Mouse (Mus musculus): ENCODE data around the gene Flnb. TPM values are rescaled to one million over a fixed set of nuclear protein-coding genes. Genes with fewer than 3 reads are reported as not detected.

Gene Flnb
- polyA plus RNA-seq, 1 experiment from 2014 or later, result 5.4 TPM

DNA sequence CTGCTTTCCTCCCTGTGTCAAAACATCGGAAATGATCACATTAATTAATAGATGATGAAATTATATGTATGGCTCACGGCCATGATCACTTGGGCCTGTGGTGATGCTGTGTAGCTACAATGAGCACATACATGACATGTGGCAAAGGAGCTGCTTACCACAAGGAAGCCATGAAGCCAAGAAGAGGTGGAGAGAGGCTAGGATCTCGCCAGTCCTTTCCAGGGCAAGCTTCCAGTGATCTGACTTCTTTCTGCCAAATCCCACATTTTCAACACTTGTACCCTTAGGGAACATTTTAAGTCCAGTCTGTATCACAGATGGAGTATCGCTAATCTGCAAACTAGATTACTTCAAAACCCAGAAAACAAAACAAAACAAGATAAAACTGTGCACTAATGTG is 67.1 kb downstream of the Flnb start:
- TF ChIP-seq EP300 (IDR thresholded peaks at IDR 0.05) (no peak), CTCF (IDR thresholded peaks at IDR 0.05) (no peak)
- H3K9me3 ChIP-seq (ENCODE audit: low read length), result no peaks in the 10 kb centered on the region
- DNase-seq (ENCODE audit: low spot score) (no peak), ATAC-seq (no peak)
- H3K36me3 ChIP-seq (ENCODE audit: insufficient read depth, low read length), result no peaks in the 10 kb centered on the region; the same call in 1 of the 2 replicates
- no peak overlapping the region for H3K4me3 ChIP-seq (ENCODE audit: low read depth, low read length)
- no peak overlapping the region for H3K27ac ChIP-seq (ENCODE audit: low read length)
- no peak overlapping the region for H3K9ac ChIP-seq (replicated peaks; ENCODE audit: low read depth)
- H3K27me3 ChIP-seq (replicated peaks; ENCODE audit: insufficient read depth, low read length), result no peaks in the 10 kb centered on the region
- 88% methylated on average over 4 of the region's 4 CpGs for WGBS
- H3K4me2 ChIP-seq (replicated peaks; ENCODE audit: low read depth, low read length), result no peak overlapping the region
- no peaks in the 10 kb centered on the region for H3K4me1 ChIP-seq (ENCODE audit: insufficient read depth, low read depth, low read length)

GRCm38 (mm10) chr14:7885540-7885939 is 67.8 kb downstream of the Flnb start:
- Histone ChIP-seq H3K9me3 (ENCODE audit: low read length) (no peaks in the 10 kb centered on the region), H3K9ac (replicated peaks; ENCODE audit: low read depth) (no peak overlapping the region), H3K27me3 (replicated peaks; ENCODE audit: insufficient read depth, low read length) (no peaks in the 10 kb centered on the region), H3K27ac (ENCODE audit: low read length) (no peak overlapping the region), H3K36me3 (ENCODE audit: insufficient read depth, low read length) (no peaks in the 10 kb centered on the region; the same call in 1 of the 2 replicates), H3K4me3 (ENCODE audit: low read depth, low read length) (no peak overlapping the region), H3K4me2 (replicated peaks; ENCODE audit: low read depth, low read length) (no peak overlapping the region), H3K4me1 (ENCODE audit: insufficient read depth, low read depth, low read length) (no peaks in the 10 kb centered on the region)
- WGBS, result 73% methylated on average over 9 of the region's 9 CpGs
- no peak for ATAC-seq
- DNase-seq (ENCODE audit: low spot score), result no peak
- no peak for TF ChIP-seq CTCF (IDR thresholded peaks at IDR 0.05)
- no peak for TF ChIP-seq EP300 (IDR thresholded peaks at IDR 0.05)

DNA sequence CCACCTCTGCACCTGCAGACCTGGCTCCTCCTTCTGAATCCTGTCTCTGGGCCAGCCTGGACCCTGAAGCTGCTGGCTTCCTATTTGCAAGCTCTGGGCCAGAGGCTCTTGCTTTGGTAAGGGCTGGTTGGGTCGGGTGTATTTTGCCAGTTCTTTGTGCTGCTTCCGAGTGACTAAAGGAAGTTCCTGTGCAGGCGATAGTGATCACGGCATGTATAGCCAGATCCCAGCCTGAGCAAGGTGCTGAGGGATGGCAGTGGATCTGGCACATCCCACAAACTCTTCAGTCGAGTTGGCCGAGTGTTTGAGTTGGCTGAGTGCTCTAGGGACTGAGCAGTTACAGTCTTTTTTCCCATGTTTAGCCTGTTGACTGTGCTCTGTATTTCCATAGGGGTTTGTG is 68.3 kb downstream of the Flnb start:
- Histone ChIP-seq H3K4me3 (ENCODE audit: low read depth, low read length) (no peak overlapping the region), H3K27me3 (replicated peaks; ENCODE audit: insufficient read depth, low read length) (no peaks in the 10 kb centered on the region), H3K27ac (ENCODE audit: low read length) (no peak overlapping the region), H3K4me2 (replicated peaks; ENCODE audit: low read depth, low read length) (no peak overlapping the region), H3K9me3 (ENCODE audit: low read length) (no peaks in the 10 kb centered on the region), H3K36me3 (ENCODE audit: insufficient read depth, low read length) (no peaks in the 10 kb centered on the region; the same call in 1 of the 2 replicates), H3K9ac (replicated peaks; ENCODE audit: low read depth) (no peak overlapping the region), H3K4me1 (ENCODE audit: insufficient read depth, low read depth, low read length) (no peaks in the 10 kb centered on the region)
- WGBS, result 61% methylated on average over 6 of the region's 6 CpGs
- ATAC-seq (peak; percentile 49), DNase-seq (ENCODE audit: low spot score) (no peak)
- TF ChIP-seq CTCF (IDR thresholded peaks at IDR 0.05) (no peak), EP300 (IDR thresholded peaks at IDR 0.05) (no peak)

GRCm38 (mm10) chr14:7887171-7887570 is 69.4 kb downstream of the Flnb start:
- no peak for TF ChIP-seq CTCF (IDR thresholded peaks at IDR 0.05)
- no peak for TF ChIP-seq EP300 (IDR thresholded peaks at IDR 0.05)
- no peak overlapping the region for H3K4me2 ChIP-seq (replicated peaks; ENCODE audit: low read depth, low read length)
- ATAC-seq, result no peak
- no peak overlapping the region for H3K9ac ChIP-seq (replicated peaks; ENCODE audit: low read depth)
- no peaks in the 10 kb centered on the region for H3K9me3 ChIP-seq (ENCODE audit: low read length)
- no peaks in the 10 kb centered on the region for H3K4me1 ChIP-seq (ENCODE audit: insufficient read depth, low read depth, low read length)
- H3K27ac ChIP-seq (ENCODE audit: low read length), result no peak overlapping the region
- WGBS, result 94% methylated on average over 7 of the region's 7 CpGs
- DNase-seq (ENCODE audit: low spot score), result no peak
- H3K4me3 ChIP-seq (ENCODE audit: low read depth, low read length), result no peak overlapping the region
- no peaks in the 10 kb centered on the region; the same call in 1 of the 2 replicates for H3K36me3 ChIP-seq (ENCODE audit: insufficient read depth, low read length)
- no peaks in the 10 kb centered on the region for H3K27me3 ChIP-seq (replicated peaks; ENCODE audit: insufficient read depth, low read length)

DNA sequence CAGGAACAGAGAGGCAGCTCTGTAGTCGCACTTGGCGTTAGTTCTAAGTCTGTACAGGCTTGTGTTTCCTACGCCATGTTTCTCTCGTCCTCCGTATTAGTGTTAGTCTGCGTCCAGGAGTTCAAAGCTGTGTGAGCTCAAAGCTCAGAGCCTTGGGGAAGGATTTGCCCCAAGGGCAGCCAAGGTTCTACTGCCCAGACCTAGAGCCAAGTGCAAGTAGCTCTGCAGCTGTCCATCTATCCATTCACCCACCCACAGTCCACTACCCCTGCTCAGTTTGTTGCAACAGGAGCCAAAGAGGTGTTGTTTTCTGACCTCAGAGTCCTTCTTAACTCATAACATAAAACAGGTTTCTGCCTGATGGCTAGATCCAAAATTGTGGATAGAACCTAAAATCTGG is 70.5 kb downstream of the Flnb start:
- no peak for ATAC-seq
- Histone ChIP-seq H3K36me3 (ENCODE audit: insufficient read depth, low read length) (no peaks in the 10 kb centered on the region; the same call in 1 of the 2 replicates), H3K9me3 (ENCODE audit: low read length) (no peaks in the 10 kb centered on the region), H3K27ac (ENCODE audit: low read length) (no peak overlapping the region), H3K4me2 (replicated peaks; ENCODE audit: low read depth, low read length) (no peak overlapping the region), H3K9ac (replicated peaks; ENCODE audit: low read depth) (no peak overlapping the region), H3K4me3 (ENCODE audit: low read depth, low read length) (no peak overlapping the region), H3K4me1 (ENCODE audit: insufficient read depth, low read depth, low read length) (no peaks in the 10 kb centered on the region), H3K27me3 (replicated peaks; ENCODE audit: insufficient read depth, low read length) (no peaks in the 10 kb centered on the region)
- 91% methylated on average over 6 of the region's 6 CpGs for WGBS
- TF ChIP-seq EP300 (IDR thresholded peaks at IDR 0.05) (no peak), CTCF (IDR thresholded peaks at IDR 0.05) (no peak)
- no peak for DNase-seq (ENCODE audit: low spot score)

DNA sequence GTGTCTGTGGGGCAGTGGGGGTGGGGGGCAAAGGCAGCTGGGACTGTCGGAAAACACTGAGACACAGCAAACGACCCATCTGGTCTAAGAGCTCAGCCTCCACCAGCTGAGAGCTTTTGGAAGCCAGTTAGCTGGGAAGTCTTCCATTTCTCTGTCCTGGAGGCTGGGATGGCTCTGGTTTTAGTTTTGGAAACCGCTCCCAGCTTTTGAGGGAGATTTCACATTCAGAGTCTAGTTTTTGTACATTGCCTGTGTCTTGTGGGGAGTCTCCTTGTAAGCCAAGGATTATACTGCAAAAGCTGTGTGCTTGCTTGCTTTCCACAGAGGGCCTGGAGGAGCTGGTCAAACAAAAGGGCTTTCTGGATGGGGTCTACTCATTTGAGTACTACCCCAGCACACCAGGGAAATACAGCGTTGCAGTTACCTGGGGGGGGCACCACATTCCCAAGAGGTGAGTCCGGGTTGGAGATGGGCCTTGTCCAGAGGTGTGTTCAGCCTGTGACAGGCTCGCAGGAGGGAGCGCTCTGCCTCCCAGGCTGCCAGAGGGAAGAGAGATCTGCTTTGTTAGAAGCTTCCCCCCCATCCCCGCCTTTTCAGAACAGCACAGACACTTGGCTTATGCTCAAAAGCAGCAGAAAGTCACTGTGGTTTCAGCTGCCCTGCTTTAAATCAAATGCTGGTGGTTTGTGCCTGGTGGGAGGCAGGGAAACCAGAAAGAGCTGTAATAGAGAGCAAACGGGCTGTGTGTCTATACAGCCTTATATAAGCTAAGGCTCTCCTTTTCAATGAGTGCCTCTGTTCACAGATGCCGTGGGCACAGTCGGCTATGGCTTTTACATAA is 71.3 kb downstream of the Flnb start:
- Histone ChIP-seq H3K27me3 (replicated peaks; ENCODE audit: insufficient read depth, low read length) (no peaks in the 10 kb centered on the region), H3K4me1 (ENCODE audit: insufficient read depth, low read depth, low read length) (no peaks in the 10 kb centered on the region), H3K4me2 (replicated peaks; ENCODE audit: low read depth, low read length) (no peak overlapping the region), H3K4me3 (ENCODE audit: low read depth, low read length) (no peak overlapping the region), H3K9me3 (ENCODE audit: low read length) (no peaks in the 10 kb centered on the region), H3K27ac (ENCODE audit: low read length) (no peak overlapping the region), H3K36me3 (ENCODE audit: insufficient read depth, low read length) (no peaks in the 10 kb centered on the region; the same call in 1 of the 2 replicates), H3K9ac (replicated peaks; ENCODE audit: low read depth) (no peak overlapping the region)
- ATAC-seq (no peak), DNase-seq (ENCODE audit: low spot score) (no peak)
- WGBS, result 62% methylated on average over 11 of the region's 11 CpGs
- TF ChIP-seq EP300 (IDR thresholded peaks at IDR 0.05) (no peak), CTCF (IDR thresholded peaks at IDR 0.05) (no peak)

Measured in lung, postnatal 0 days (tissue).